Mouse (Mus musculus) G1E (cell line): ENCODE measurements around the gene Cd180.

Experiments used
- CTCF ChIP-seq: IDR thresholded peaks from 2 replicates; pipeline ENCODE4 v1.5.1; 2012; ENCODE audit warnings: low read depth, low read length, inconsistent platforms, mixed read lengths
- GATA1 ChIP-seq: IDR thresholded peaks from 2 replicates; pipeline ENCODE4 v1.6.1; 2012; ENCODE audit warnings: borderline replicate concordance, low read length, inconsistent platforms, mixed read lengths
- POLR2AphosphoS5 ChIP-seq: IDR thresholded peaks from 2 replicates; pipeline ENCODE4 v1.6.1; 2012; ENCODE audit warnings: low read depth, low read length, inconsistent platforms; ENCODE audit not compliant: insufficient replicate concordance
- TAL1 ChIP-seq: conservative IDR thresholded peaks from 2 replicates; pipeline ENCODE4 v1.6.1; 2012; ENCODE audit warnings: low read depth, low read length, inconsistent platforms, mixed read lengths

DNA sequence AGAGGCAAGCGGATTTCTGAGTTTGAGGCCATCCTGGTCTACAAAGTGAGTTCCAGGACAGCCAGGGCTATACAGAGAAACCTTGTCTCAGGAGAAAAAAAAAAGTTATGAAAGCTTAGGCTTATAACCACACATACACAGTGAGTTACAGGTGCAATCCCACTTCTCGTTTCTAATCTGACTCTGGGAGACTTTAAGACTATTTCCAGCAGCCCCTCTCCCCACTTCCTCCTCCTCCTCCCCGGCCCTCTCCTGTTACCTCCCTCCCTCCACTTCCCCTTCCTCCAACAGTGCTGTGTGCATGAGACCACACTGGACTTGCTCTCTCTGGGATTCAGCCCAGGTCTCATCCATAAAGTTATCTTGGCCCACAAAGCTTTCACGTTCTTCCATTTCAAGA is 26.6 kb upstream of the Cd180 start:
- no peak for TF ChIP-seq CTCF
- no peak for TF ChIP-seq GATA1
- TF ChIP-seq TAL1, result no peak
- no peak for TF ChIP-seq POLR2AphosphoS5
